Mouse (Mus musculus) neutrophil, adult 59 days (primary cell): ENCODE results near the gene Trim67. TPM values are rescaled to one million over a fixed set of nuclear protein-coding genes. Genes with fewer than 3 reads are reported as not detected.

Source experiments
- total RNA-seq, 2 experiments: library from RNA; stranded (reverse); gene quantifications; 1 replicate in 1 of 2; 2 replicates in 1 of 2; pipeline ENCODE4 v1.2.4; 2023

Trim67 gene
- not detected for total RNA-seq

GRCm38 (mm10) chr8:124792708-124793107, at the start of gene Trim67:
Gene Trim67 (plus strand): TSS chr8:124793092.

GRCm38 (mm10) chr8:124751709-124752173, 41.2 kb upstream of the Trim67 start, which contains the start of gene Fam89a:
Gene Fam89a (minus strand): TSS chr8:124751832.

GRCm38 (mm10) chr8:124862321-124863162, 69.7 kb downstream of the Trim67 start, which contains the start of the genes Gnpat and 2810004N23Rik:
Gene Gnpat (plus strand): TSS chr8:124863033.
Gene 2810004N23Rik (minus strand): TSS chr8:124863120.

Other genes starting within 250 kb of the Trim67 start
- gene Agt, start 223.4 kb upstream of the Trim67 start, total RNA-seq: not detected
- gene Capn9, start 217.0 kb upstream of the Trim67 start, total RNA-seq: not detected
- gene 2310022B05Rik, start 129.7 kb upstream of the Trim67 start, total RNA-seq: 1 to 10 TPM; 4.3 to 5.2 TPM
- gene Ttc13, start 71.1 kb upstream of the Trim67 start, total RNA-seq: 10 to 100 TPM; 42.0 to 42.9 TPM
- 1 to 10 TPM; 4.7 to 5.1 TPM for gene Arv1, start 71.0 kb upstream of the Trim67 start, total RNA-seq
- gene Fam89a, start 41.3 kb upstream of the Trim67 start, total RNA-seq: under 1 TPM in 1 of 2 experiments, not detected in 1; 0.44 TPM
- gene Gnpat, start 69.9 kb downstream of the Trim67 start, total RNA-seq: 10 to 100 TPM; 29.0 to 33.1 TPM
- gene 2810004N23Rik, start 70.0 kb downstream of the Trim67 start, total RNA-seq: 1 to 10 TPM; 7.8 to 8.8 TPM
- 10 to 100 TPM; 14.2 TPM for gene Exoc8, start 104.6 kb downstream of the Trim67 start, total RNA-seq
- gene Sprtn, start 104.8 kb downstream of the Trim67 start, total RNA-seq: 10 to 100 TPM; 16.8 to 18.6 TPM
- gene Egln1, start 156.2 kb downstream of the Trim67 start, total RNA-seq: 10 to 100 TPM; 17.5 to 21.2 TPM
- gene Tsnax, start 219.9 kb downstream of the Trim67 start, total RNA-seq: 10 to 100 TPM; 15.4 to 19.8 TPM